Comparison of ENCODE assay signal across 28 mouse cellular contexts in genomic region chr6:50658018-50658417, GRCm38 (mm10). TPM values are rescaled to one million over a fixed set of nuclear protein-coding genes. Genes with fewer than 3 reads are reported as not detected.
"Had no signal": no experiment of that assay in that cellular context is flagged by ENCODE, and none has a peak within 500 bp of the region (broad histone marks: within the 10 kb centered on the region; RNA-seq: fewer than 3 reads in every experiment).

No protein-coding gene starts in this region.

- H3K4me3 ChIP-seq: limb, embryonic 13.5 days; liver, embryonic 12.5 days; liver, embryonic 15.5 days had no signal

- H3K4me2 ChIP-seq: limb, embryonic 13.5 days; liver, embryonic 12.5 days; liver, embryonic 15.5 days; midbrain, embryonic 11.5 days had no signal

- DNase-seq: kidney, postnatal 14 days; kidney, postnatal 4 days; left cerebral cortex, postnatal 4 days; liver; lung, adult 2 months; lung, postnatal 14 days; lung, postnatal 4 days; midbrain, embryonic 14.5 days; thymus, adult 18-20 months; thymus, postnatal 36 days had no signal

- ATAC-seq: liver, embryonic 12.5 days had no signal

- H3K36me3 ChIP-seq: limb, embryonic 13.5 days; liver, embryonic 12.5 days; liver, embryonic 15.5 days had no signal

- H3K27ac ChIP-seq: liver, embryonic 12.5 days; liver, embryonic 15.5 days had no signal

- H3K9ac ChIP-seq: limb, embryonic 13.5 days; liver, embryonic 12.5 days; liver, embryonic 15.5 days had no signal

- H3K27me3 ChIP-seq: liver, embryonic 12.5 days; liver, embryonic 15.5 days had no signal

- H3K4me1 ChIP-seq: liver, embryonic 12.5 days; liver, embryonic 15.5 days had no signal

- H3K9me3 ChIP-seq: limb, embryonic 13.5 days; liver, embryonic 12.5 days; liver, embryonic 15.5 days had no signal

RNA-seq across cellular contexts. Expression of gene Npvf, which starts 3.8 kb away (rescaled TPM):
- total RNA-seq: layer of hippocampus, adult 18-20 months; layer of hippocampus, postnatal 14 days; left cerebral cortex, adult 8-10 months; left cerebral cortex, postnatal 14 days; left cerebral cortex, postnatal 4 days; megakaryocyte progenitor cell, adult 5-6 weeks; megakaryocyte-erythroid progenitor cell, adult 5-6 weeks; midbrain, postnatal 0 days had no signal
- polyA plus RNA-seq: liver, embryonic 12.5 days; liver, embryonic 15.5 days; lung, adult 2 months; lung, embryonic 16.5 days; midbrain, embryonic 11.5 days; neural tube, embryonic 11.5 days; small intestine, adult 2 months; spleen, adult 2 months; stomach, embryonic 16.5 days; testis, adult 2 months; urinary bladder, adult 2 months had no signal
